In genomic region chr2:76814048-76814817, GRCm38 (mm10) we compare ENCODE assay signal across 20 mouse cellular contexts.
DNase-seq lines count a peak whose midpoint lies in the region; ATAC-seq and TF ChIP-seq lines count a peak whose summit lies in the region.
"Had no signal": no experiment of that assay in that cellular context is flagged by ENCODE, and none has a peak within 500 bp of the region (broad histone marks: within the 10 kb centered on the region; RNA-seq: fewer than 3 reads in every experiment).

No protein-coding gene starts in this region.

- no peaks in the 10 kb centered on the region for H3K9me3 ChIP-seq in CH12.LX (replicated peaks; ENCODE audit: low read length)
- H3K9me3 ChIP-seq in kidney, embryonic 16.5 days (ENCODE audit: low read length): no peaks in the 10 kb centered on the region
- H3K9me3 ChIP-seq in liver, postnatal 0 days (ENCODE audit: low read length): no peaks in the 10 kb centered on the region
- H3K9me3 ChIP-seq: embryonic facial prominence, embryonic 12.5 days; forebrain, embryonic 15.5 days; heart, embryonic 15.5 days; hindbrain, embryonic 15.5 days; intestine, embryonic 15.5 days had no signal

- no peaks in the 10 kb centered on the region for H3K79me2 ChIP-seq in heart, adult 2 months (replicated peaks; ENCODE audit: control insufficient read depth, insufficient read depth, low read length)
- 0 out of 2 replicates have a peak, but pooled peaks cover 3% of the 10 kb centered on the region for H3K79me2 ChIP-seq in CH12.LX (replicated peaks; ENCODE audit: control insufficient read depth, extremely low read depth, insufficient read depth, poor library complexity, severe bottlenecking)

- TF ChIP-seq RAD21 in CH12.LX (IDR thresholded peaks at IDR 0.05; ENCODE audit: low read depth, low read length): no peak

- 74% methylated on average over 20 of the region's 20 CpGs for WGBS in heart, adult 2 months
- WGBS in kidney, embryonic 16.5 days: 86% methylated on average over 20 of the region's 20 CpGs
- 55% methylated on average over 20 of the region's 20 CpGs for WGBS in liver, postnatal 0 days (ENCODE audit: insufficient replicate concordance)

- no peak for TF ChIP-seq POLR2A in heart, adult 2 months (IDR thresholded peaks at IDR 0.05; ENCODE audit: insufficient read depth, low read depth, low read length)
- no peak for TF ChIP-seq POLR2A in CH12.LX (IDR thresholded peaks at IDR 0.05; ENCODE audit: low read depth, low read length)

- no peaks in the 10 kb centered on the region; the same call in 1 of the 2 replicates for H3K27me3 ChIP-seq in heart, adult 2 months (ENCODE audit: control insufficient read depth, insufficient read depth, low read length)
- H3K27me3 ChIP-seq in CH12.LX (replicated peaks): no peaks in the 10 kb centered on the region
- H3K27me3 ChIP-seq in kidney, embryonic 16.5 days (ENCODE audit: insufficient read depth, low read length): no peaks in the 10 kb centered on the region
- no peaks in the 10 kb centered on the region for H3K27me3 ChIP-seq in liver, postnatal 0 days (ENCODE audit: insufficient read depth, low read length)
- H3K27me3 ChIP-seq: embryonic facial prominence, embryonic 12.5 days; forebrain, embryonic 15.5 days; heart, embryonic 15.5 days; hindbrain, embryonic 15.5 days; intestine, embryonic 15.5 days had no signal

- intact Hi-C loops in heart, adult 2 months (cut with DNase I): no loop called here
- intact Hi-C loops in left cerebral cortex, postnatal 25 days (cut with DNase I): no loop called here

- in situ Hi-C loops in CH12.LX (cut with MboI; ENCODE audit: low pct_ligation_motif_present, low pct_unique_long_range_greater_than_20kb, low sequenced_read_pairs): no loop called here

- H3K27ac ChIP-seq in heart, adult 2 months: no peak overlapping the region
- H3K27ac ChIP-seq in CH12.LX (ENCODE audit: insufficient read depth, low read depth): peak overlapping the region; percentile 64
- H3K27ac ChIP-seq in kidney, embryonic 16.5 days (ENCODE audit: low read length): no peak overlapping the region
- no peak overlapping the region for H3K27ac ChIP-seq in liver, postnatal 0 days (ENCODE audit: low read depth)
- H3K27ac ChIP-seq: embryonic facial prominence, embryonic 12.5 days; forebrain, embryonic 15.5 days; heart, embryonic 15.5 days; hindbrain, embryonic 15.5 days; intestine, embryonic 15.5 days had no signal

- dilution Hi-C loops in CH12.LX (cut with MboI; ENCODE audit: extremely low pct_ligation_motif_present, extremely low pct_unique_long_range_greater_than_20kb, low sequenced_read_pairs): no loop called here

- no peak overlapping the region for H3K9ac ChIP-seq in heart, adult 2 months (ENCODE audit: low read depth, low read length)
- peak overlapping the region; percentile 72 for H3K9ac ChIP-seq in CH12.LX (ENCODE audit: insufficient read depth, low read depth)
- H3K9ac ChIP-seq in kidney, embryonic 16.5 days (replicated peaks; ENCODE audit: low read length): no peak overlapping the region
- H3K9ac ChIP-seq in liver, postnatal 0 days (replicated peaks): no peak overlapping the region
- H3K9ac ChIP-seq: embryonic facial prominence, embryonic 12.5 days; forebrain, embryonic 15.5 days; heart, embryonic 15.5 days; hindbrain, embryonic 15.5 days; intestine, embryonic 15.5 days had no signal

- no peaks in the 10 kb centered on the region; the same call in 1 of the 2 replicates for H3K4me1 ChIP-seq in heart, adult 2 months (ENCODE audit: control insufficient read depth, insufficient read depth, low read length)
- peaks cover 8 to 14% of the 10 kb centered on the region in 2 experiments; a peak in 3 of 4 replicates for H3K4me1 ChIP-seq in CH12.LX (ENCODE audit: control insufficient read depth in 1 of 2, insufficient read depth in 2 of 2)
- no peaks in the 10 kb centered on the region for H3K4me1 ChIP-seq in kidney, embryonic 16.5 days (ENCODE audit: insufficient read depth, low read length)
- H3K4me1 ChIP-seq in liver, postnatal 0 days (ENCODE audit: insufficient read depth): no peaks in the 10 kb centered on the region
- H3K4me1 ChIP-seq: embryonic facial prominence, embryonic 12.5 days; forebrain, embryonic 15.5 days; hindbrain, embryonic 15.5 days; intestine, embryonic 15.5 days had no signal

- no peak for ATAC-seq in kidney, embryonic 16.5 days (ENCODE audit: low FRiP score, low TSS enrichment)
- no peak for ATAC-seq in liver, postnatal 0 days
- ATAC-seq: forebrain, embryonic 15.5 days; intestine, embryonic 15.5 days had no signal

- H3K4me2 ChIP-seq in CH12.LX (ENCODE audit: insufficient read depth, low read depth, poor library complexity, severe bottlenecking): peak overlapping the region; percentile 64
- no peak overlapping the region for H3K4me2 ChIP-seq in kidney, embryonic 16.5 days (replicated peaks; ENCODE audit: low read depth, low read length)
- H3K4me2 ChIP-seq in liver, postnatal 0 days (ENCODE audit: low read depth, low read length): no peak overlapping the region
- H3K4me2 ChIP-seq: embryonic facial prominence, embryonic 12.5 days; forebrain, embryonic 15.5 days; heart, embryonic 11.5 days; heart, embryonic 15.5 days; hindbrain, embryonic 15.5 days; intestine, embryonic 15.5 days had no signal

- TF ChIP-seq CTCF in heart, adult 2 months (IDR thresholded peaks at IDR 0.05): no peak
- no peak for TF ChIP-seq CTCF in CH12.LX (conservative IDR thresholded peaks at IDR 0.05 in 1 of 2, IDR thresholded peaks at IDR 0.05 in 1 of 2; ENCODE audit: low read depth in 2 of 2, low read length in 2 of 2)
- TF ChIP-seq CTCF in liver, postnatal 0 days (IDR thresholded peaks at IDR 0.05; ENCODE audit: low read depth): no peak

- 0 out of 2 replicates have a peak, but pooled peaks have one; percentile 11 for TF ChIP-seq EP300 in heart, adult 2 months (IDR thresholded peaks at IDR 0.05; ENCODE audit: insufficient read depth, low read depth, low read length)
- TF ChIP-seq EP300 in CH12.LX (IDR thresholded peaks at IDR 0.05; ENCODE audit: low read length): no peak
- no peak for TF ChIP-seq EP300 in liver, postnatal 0 days (IDR thresholded peaks at IDR 0.05; ENCODE audit: low read depth)

- DNase-seq in heart, adult 2 months: no peak
- DNase-seq in heart, postnatal 4 days: no peak
- DNase-seq in CH12.LX (ENCODE audit: extremely low read depth): no peak
- peak; percentile 51 for DNase-seq in induced T-regulatory cell, adult 2 months (ENCODE audit: low read depth)
- no peak for DNase-seq in left cerebral cortex, postnatal 25 days (ENCODE audit: low spot score in 2 of 2)
- DNase-seq in liver, postnatal 0 days: no peak
- DNase-seq: adrenal gland, postnatal 10 days; cerebellum, adult 11 months; cerebellum, adult 8-10 months; cerebellum, postnatal 14 days; gastrocnemius, postnatal 14 days; heart, postnatal 14 days; kidney, adult 18-20 months had no signal

- H3K4me3 ChIP-seq in heart, adult 2 months: no peak overlapping the region
- peak overlapping the region in 2 of 3 experiments; percentile 4 to 55 for H3K4me3 ChIP-seq in CH12.LX (replicated peaks in 1 of 3; ENCODE audit: low read depth in 2 of 3, low read length in 2 of 3, poor library complexity in 1 of 3)
- no peak overlapping the region for H3K4me3 ChIP-seq in kidney, embryonic 16.5 days (ENCODE audit: low read length)
- H3K4me3 ChIP-seq in liver, postnatal 0 days (ENCODE audit: low read depth, low read length): no peak overlapping the region
- H3K4me3 ChIP-seq: embryonic facial prominence, embryonic 12.5 days; forebrain, embryonic 15.5 days; heart, embryonic 15.5 days; hindbrain, embryonic 15.5 days; intestine, embryonic 15.5 days had no signal

- peaks cover 30% of the 10 kb centered on the region for H3K36me3 ChIP-seq in heart, adult 2 months (ENCODE audit: control insufficient read depth, insufficient read depth, low read length)
- peaks cover 3 to 18% of the 10 kb centered on the region in 2 experiments for H3K36me3 ChIP-seq in CH12.LX (replicated peaks in 1 of 2; ENCODE audit: control insufficient read depth in 1 of 2, insufficient read depth in 1 of 2, low read length in 1 of 2)
- no peaks in the 10 kb centered on the region for H3K36me3 ChIP-seq in kidney, embryonic 16.5 days (ENCODE audit: insufficient read depth, low read length)
- H3K36me3 ChIP-seq in liver, postnatal 0 days (replicated peaks; ENCODE audit: insufficient read depth, low read length): no peaks in the 10 kb centered on the region
- H3K36me3 ChIP-seq: embryonic facial prominence, embryonic 12.5 days; forebrain, embryonic 15.5 days; hindbrain, embryonic 15.5 days; intestine, embryonic 15.5 days had no signal

TF ChIP-seq in CH12.LX, 34 proteins besides CTCF, POLR2A, EP300 and RAD21:
- TF ChIP-seq BHLHE40 (IDR thresholded peaks at IDR 0.05; ENCODE audit: low read depth, low read length) (no peak), NRF1 (IDR thresholded peaks at IDR 0.05; ENCODE audit: low read depth, low read length) (no peak), HCFC1 (IDR thresholded peaks at IDR 0.05; ENCODE audit: low read depth, low read length) (no peak), SMC3 (IDR thresholded peaks at IDR 0.05; ENCODE audit: low read depth, low read length) (no peak), MXI1 (IDR thresholded peaks at IDR 0.05; ENCODE audit: low read depth, low read length) (0 out of 2 replicates have a peak, but pooled peaks have one; percentile 39)
TF ChIP-seq in CH12.LX: peak in this region for 1.

Comparison
In these comparisons a context has a peak if more than half of its experiments do, and no peak if none do; other contexts are left out.
1. H3K4me3 ChIP-seq: peak in CH12.LX (2 of 3); none in heart, adult 2 months (single experiment), kidney, embryonic 16.5 days (single experiment) and liver, postnatal 0 days (single experiment).